Mouse (Mus musculus): ENCODE data around the gene Defb26.

Gene Defb26

GRCm38 (mm10) chr2:152470973-152471372 lies 40.5 kb downstream of the Defb26 start:
- peak in 1 of 2 experiments; percentile 26 for DNase-seq (ENCODE audit: low read depth in 2 of 2, low spot score in 2 of 2)

GRCm38 (mm10) chr2:152464570-152465150 lies 46.8 kb downstream of the Defb26 start, which contains the start of gene Defb23:
Gene Defb23, minus strand, starts transcription at chr2:152464620.
- no peak for DNase-seq (ENCODE audit: low read depth in 2 of 2, low spot score in 2 of 2)

- DNase-seq (ENCODE audit: low read depth in 2 of 2, low spot score in 2 of 2): no peak
These were observed 52.3 kb downstream of the Defb26 start for GRCm38 (mm10) chr2:152459241-152459640.
